Mouse (Mus musculus) cerebellum, adult 11-12 months (tissue): Measurements from ENCODE around the gene Ski.

Source experiments
- DNase-seq: peaks from one replicate; pipeline ENCODE4 v3.0.0; 2022

The Ski gene

DNA sequence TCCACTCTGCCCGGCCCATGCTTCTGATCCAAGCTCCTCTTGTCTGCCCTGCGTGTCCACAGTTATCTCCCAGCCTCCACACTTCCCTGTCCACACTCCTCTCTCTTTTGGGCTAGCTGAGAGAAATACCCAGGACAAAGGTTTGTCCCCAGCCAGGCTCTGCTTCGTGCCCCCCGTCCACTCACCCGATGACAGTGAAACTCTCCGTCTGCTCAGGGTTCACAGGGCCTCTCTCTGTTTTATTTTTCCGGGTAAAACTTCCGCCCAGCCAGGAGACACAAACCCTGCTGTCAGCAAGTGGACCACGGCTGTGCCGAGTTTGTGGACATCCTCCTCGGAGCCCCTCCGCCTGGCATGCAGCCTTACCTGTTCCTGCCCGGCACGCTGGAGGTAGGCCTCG lies 94.0 kb downstream of the Ski start:
- no peak for DNase-seq

- no peak for DNase-seq
These were observed 95.6 kb downstream of the Ski start for GRCm38 (mm10) chr4:155126602-155127372.

DNA sequence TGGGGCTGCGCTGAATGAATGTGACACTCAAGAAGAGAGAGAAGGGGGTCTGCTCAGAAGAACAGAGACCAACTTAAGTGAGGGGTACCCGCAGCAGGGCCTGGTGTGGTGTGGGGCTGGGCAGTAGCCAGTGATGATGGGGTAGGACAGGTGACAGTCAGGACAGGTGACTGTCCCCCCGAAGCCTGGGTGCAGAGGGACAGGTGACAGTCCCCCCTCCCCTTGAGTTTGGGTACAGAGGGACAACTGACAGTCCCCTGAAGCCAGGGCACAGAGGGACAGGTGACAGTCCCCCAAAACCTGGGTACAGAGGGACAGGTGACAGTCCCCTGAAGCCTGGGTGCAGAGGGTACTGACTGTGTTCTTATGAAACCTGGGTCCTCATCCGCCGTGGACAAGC lies 96.2 kb downstream of the Ski start:
- no peak for DNase-seq

DNA sequence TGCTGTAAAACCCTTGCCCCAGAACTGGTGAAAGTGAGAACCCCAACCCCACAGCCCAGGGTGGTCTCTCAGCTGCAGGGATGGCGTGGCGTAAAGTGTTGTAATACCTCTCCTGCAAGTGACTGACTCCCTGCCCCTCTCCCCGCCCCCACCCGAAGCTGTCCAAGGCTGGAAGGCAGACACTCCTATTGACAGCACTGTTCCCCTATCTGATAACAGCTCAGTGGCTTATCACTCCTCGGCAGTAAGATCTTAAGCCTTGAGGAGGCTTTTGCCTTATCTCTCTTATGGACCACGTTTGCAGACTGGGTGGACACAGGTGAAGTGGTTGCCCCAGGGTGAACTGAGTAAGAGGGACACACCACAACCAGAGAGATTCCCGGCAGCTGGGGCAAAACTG lies 97.1 kb downstream of the Ski start:
- no peak for DNase-seq

GRCm38 (mm10) chr4:155123868-155124534 lies 98.4 kb downstream of the Ski start:
- DNase-seq, result no peak

GRCm38 (mm10) chr4:155122444-155123040 lies 99.8 kb downstream of the Ski start:
- peak; percentile 50 for DNase-seq

DNA sequence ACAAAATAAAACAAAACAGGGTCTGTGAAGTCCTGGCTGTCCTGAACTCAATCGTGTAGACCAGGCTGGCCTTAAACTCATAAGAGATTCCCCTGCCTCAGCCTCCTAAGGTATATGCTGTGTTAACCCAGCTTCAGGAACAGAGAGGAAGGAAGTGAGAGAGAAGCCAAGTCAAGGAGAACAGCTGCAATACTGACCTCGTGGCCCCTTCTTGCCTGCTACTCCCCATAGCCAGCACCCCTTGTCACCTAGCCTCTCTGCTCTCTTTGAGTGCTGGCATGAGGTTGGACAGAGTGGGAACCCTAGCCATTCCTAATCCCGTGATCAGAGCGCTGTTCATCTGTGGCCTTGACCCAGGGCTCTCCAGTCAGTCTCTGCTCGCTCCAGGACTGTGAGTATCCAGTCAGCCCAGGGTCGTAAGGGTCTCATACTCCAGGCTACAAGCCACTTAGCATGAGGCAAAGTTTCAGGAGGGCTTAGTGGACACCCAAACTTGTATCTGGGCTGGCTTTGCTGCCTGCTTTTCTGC lies 100.4 kb downstream of the Ski start:
- no peak for DNase-seq

DNA sequence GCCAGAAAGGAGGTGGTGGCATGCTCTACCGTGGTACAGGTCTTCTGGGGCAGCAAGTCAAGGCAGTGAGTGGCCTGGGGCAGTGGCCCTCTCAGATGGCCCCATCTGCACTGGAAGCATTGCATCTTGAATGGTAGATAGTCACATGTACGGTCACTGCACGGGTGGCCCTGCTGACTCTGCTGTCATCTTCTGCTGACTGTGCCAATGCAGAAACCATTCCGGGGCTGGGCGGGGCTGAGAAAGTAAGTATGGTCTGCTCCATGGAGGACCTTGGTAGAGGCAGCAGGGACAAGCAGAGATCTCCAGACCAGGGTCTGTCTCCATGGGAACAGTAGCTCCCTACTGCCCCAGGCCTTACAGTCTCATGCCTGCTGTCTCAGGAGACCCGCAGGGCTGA lies 101.2 kb downstream of the Ski start:
- no peak for DNase-seq

GRCm38 (mm10) chr4:155120583-155120982 lies 101.8 kb downstream of the Ski start:
- no peak for DNase-seq

DNA sequence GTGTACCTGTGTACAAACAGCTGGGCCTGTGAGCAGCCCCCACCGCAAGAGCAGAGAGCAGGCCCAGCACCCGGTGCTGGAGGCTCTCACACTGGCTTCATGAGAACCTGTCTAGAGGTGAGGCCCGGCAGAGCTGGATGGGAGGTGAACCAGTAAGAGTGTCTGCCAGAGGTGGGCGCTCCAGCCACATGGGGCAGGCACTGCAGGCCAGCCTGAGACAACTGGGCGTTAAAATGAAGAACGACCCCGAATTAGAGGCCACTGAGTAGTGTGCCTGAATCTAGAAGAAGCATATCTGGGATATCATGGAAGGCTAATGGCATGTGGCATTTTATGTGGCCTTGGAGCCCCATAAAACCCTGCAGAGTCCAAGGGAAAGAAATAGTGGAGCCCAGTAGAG lies 102.4 kb downstream of the Ski start:
- no peak for DNase-seq

DNA sequence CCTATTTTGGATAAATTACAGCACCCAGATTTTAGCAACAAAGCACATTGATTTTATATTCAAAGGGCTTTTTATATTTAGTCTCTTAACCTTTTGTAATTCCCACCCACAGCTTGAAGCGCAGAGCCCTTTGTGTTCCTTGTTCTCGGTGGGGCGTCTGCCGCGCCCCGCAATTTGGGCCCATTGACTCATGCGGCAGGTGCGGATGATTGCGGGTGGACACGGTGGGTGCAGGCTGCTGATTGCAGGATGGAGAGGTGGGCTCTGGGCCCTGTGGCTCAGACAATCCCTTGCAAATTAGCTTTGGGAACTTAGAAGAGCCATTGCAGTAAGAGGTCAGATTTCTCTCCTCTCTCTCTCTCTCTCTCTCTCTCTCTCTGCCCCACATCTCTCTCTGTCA lies 104.1 kb downstream of the Ski start:
- no peak for DNase-seq

DNA sequence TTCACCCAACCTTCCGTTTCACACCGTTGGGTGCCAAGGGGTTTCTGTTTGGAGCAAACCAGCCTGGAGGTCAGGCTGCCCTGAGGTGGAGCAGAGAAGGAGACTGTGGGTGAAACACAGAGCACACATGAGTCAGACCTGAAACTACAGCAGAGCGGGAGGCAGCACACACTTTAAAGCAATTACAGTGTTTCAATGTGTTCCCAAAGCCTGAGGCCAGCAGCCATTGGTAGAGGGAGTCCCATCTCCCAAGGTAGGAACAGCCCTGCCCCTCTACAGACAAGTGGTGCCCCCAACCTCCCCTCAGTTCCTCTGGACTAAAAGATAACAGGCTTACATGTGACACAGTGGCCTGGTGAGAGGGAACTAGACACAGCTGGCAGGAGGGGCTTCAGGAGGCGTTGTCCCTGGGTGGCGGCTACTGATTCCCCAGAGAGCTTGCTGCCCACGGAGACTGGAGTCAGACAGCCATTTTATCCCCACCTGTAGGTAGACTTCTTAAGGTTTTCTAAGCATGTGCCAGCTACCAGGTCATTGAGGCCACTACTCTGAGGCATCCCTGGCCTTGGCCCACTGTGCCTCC lies 104.9 kb downstream of the Ski start:
- DNase-seq, result no peak

DNA sequence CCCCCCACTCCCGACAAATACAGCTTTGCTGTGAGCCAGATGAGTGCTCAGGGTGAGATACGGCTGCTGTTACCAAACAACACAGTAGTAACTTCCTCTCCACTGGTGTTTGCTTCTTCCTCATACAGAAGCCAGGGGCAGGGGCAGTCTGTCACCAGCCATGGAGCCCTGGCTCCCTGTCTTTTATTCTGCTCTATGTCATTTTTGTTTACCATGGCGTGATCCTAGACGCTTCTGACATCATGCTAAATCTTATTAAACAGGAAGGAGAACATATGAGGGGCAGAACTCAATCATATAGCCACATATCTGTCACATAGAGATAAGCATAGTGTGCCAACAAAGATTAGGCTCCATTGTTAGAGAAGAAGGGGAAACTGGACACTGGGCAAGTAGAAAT lies 105.8 kb downstream of the Ski start:
- no peak for DNase-seq

DNA sequence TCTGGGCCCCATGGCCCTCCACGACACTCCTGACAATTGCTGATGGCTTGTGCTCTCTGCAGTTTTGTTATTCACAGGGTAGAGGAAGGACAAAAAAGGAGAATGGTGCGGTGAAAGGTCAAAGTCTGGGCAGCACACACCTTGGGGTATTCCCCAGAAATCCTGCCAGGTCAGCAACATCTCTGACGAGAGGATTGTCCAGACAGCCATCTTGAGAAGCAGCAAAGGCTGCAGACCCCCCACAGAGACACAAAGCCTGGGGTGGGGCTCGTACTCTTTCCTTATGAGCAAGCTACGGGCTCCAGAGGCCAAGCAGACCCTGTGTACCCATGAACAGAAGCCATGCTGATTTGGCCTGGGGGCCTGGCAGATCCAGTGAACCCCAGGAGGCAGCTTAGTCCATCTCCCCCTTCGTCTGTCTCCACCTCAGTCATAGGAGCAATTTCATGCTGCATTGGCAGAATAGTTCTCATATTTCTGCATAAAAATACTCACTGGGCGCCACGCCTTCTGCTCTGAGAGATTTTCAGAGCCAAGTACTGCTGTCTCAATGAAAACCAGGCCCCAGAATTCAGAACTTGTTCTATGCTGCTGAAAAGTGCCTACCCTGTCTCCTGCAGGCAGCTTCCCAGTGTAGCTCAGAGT lies 108.5 kb downstream of the Ski start:
- no peak for DNase-seq

GRCm38 (mm10) chr4:155109471-155109870 lies 112.9 kb downstream of the Ski start:
- no peak for DNase-seq

DNA sequence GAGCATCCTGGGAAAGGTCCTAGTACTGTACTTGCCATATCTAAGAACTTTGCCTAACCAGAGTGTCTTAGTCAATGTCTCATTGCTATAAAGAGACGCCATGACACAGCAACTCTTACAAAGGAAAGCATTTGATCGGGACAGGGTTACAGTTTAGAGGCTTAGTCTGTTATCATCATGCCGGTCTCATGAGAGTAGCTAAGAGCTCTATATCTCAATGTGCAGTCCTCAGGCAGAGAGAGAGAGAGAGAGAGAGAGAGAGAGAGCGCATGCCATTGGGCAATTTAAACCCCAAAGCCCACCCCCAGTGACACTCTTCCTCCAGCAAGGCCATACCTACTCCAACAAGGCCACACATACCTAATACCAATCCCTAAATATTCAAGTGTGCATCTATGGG lies 114.5 kb downstream of the Ski start:
- no peak for DNase-seq
